Mouse (Mus musculus) T-helper 1 cell (primary cell): ENCODE results near the gene Sds.

ENCODE experiments used
- in situ Hi-C: fragments of 300-600 bp; cut with MboI, MseI; formaldehyde crosslinking; loops from one replicate; pipeline ENCODE4 v1.15.1; 2025; ENCODE audit warnings: high pct_unique_total_duplicates

Gene Sds

GRCm38 (mm10) chr5:120476296-120476695 lies at the start of gene Sds:
TSS of gene Sds (plus strand) at chr5:120476526.
- in situ Hi-C loops: no loop called here

DNA sequence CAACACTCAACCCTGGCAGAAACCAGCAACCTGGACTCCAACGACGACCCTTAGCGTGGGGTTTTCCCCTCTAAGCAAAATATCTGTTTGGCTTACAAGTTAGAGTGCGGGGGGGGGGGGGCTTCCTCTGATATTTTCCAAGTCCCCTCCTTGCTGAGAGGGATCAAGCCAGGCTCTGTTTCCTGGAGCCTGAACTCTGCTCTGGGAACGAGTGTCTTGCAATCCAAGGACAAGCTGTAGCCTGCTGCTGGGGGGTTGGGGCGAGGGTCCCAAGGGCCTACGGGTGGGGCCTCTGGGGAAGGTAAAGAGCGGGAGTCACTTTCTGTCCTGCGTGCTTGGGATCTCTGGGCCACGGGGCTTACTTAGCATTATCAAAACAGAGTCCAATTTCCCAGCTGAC lies 49.8 kb upstream of the Sds start:
- in situ Hi-C loops: no loop called here

- in situ Hi-C loops: no loop called here
These were observed 48.8 kb upstream of the Sds start for GRCm38 (mm10) chr5:120427451-120427938.

GRCm38 (mm10) chr5:120428189-120428838 lies 48.0 kb upstream of the Sds start:
- in situ Hi-C loops: no loop called here

- in situ Hi-C loops: no loop called here
These were observed 47.3 kb upstream of the Sds start for GRCm38 (mm10) chr5:120428990-120429389.

DNA sequence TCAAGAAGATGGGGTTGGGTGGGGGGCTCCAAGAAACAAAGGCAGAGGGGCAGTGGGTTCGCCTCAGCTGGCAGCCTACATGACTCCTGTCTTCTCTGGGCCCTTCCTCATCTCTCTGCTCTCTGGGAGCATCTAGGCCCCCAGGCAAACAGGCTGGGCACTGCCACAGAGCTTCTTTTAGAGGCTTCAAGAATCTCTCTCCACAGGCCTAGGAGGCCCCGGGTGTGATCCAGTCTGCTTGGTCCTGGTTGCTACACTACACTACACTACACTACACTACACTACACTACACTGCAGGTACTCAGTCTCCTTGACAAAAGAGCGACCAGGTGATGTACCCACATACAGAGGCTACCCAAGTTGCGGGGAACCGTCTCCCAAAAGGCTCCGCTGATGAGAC lies 46.6 kb upstream of the Sds start:
- in situ Hi-C loops: no loop called here

DNA sequence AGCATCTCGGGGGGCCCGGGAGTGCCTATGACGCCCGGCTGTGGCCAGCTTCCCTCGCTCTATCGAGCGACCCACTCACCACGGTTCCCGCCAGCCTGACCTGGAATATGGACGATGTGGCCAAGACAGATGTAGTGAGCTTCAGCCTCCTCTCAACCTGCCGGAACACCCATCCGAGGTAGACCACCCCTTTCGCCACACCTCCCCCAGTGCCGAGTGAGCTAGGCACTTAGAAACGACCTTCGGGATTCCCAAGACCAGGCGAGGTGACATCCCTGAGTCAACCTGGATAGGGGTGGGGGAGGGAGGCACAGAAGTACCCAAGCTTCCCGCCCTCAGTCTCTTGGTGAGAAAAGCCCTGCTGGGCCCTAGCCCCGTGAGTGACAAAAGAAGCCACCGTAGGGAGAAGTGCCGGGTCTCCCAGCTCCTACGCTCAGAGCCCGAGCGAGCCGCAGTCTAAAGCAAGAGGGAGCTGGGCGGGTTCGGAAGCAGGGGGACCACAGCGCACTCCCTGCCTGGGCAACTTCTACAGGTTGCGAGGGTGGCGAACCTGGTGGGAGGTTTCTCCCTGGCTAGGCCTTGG lies 45.2 kb upstream of the Sds start:
- in situ Hi-C loops: no loop called here

DNA sequence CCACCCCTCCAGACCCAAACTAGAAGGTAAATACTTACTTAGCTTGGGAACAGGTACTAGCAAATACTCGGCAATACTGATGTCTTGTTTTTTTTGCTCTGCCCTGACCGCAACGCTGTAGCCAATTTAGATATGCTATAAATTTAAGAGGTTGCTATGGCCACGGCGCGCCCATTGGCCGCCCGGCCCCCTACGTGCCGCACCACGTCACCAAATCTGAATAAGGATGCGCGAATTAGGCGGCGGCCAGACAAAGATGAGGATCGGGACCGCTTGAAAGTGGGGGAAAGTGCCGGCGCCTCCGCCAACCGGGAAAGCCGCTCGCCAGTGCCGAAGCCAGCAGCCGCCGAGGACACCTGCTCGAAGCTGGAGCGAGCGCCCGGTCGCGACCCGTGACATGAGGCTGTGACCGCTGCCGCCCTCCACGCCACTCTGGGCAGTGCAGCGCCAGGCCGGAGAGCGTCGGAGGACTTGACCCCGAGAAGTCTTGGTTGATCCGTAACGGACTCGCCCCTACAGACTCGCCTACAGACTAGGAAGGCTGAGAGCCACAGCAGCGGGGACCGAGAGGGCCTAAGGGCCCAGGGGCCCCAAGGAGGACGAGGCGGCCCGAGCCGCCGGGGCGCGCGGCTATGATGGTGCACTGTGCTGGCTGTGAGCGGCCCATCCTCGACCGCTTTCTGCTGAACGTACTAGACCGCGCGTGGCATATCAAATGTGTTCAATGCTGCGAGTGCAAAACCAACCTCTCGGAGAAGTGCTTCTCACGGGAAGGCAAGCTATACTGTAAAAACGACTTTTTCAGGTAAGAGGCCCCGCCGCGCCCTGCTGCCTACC lies 44.5 kb upstream of the Sds start, which contains the start of gene Lhx5:
Gene Lhx5 (plus strand): TSS at position 51 of the 837 bp plus-strand sequence.
- in situ Hi-C loops: no loop called here

DNA sequence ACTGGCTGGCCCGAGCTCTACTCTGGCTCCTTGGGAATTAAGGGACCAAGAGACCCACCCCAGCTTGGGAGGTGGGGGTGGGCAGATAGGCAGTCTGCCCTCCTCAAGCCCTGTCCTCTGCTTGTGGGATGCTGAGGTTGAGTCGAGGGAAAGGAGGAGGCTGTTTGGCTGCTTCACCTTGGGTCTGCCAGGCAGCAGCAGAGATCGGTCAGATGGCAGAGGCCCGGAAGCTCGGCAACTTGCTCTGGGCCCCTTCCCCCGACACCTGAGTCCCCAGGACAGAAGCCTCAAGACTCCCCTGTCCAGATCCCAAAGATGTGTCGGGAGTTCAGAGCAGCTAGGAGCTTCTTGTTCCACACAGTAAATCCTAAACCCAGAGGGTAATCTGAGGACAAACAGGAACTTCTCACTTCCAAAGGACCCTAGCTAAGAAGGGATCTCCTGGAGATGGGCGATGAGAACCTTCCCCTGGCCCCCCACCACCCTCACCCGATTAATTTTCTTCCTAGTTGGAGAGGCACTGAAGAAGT lies 43.8 kb upstream of the Sds start:
- in situ Hi-C loops: no loop called here

GRCm38 (mm10) chr5:120433135-120433760 lies 43.1 kb upstream of the Sds start:
- in situ Hi-C loops: no loop called here

DNA sequence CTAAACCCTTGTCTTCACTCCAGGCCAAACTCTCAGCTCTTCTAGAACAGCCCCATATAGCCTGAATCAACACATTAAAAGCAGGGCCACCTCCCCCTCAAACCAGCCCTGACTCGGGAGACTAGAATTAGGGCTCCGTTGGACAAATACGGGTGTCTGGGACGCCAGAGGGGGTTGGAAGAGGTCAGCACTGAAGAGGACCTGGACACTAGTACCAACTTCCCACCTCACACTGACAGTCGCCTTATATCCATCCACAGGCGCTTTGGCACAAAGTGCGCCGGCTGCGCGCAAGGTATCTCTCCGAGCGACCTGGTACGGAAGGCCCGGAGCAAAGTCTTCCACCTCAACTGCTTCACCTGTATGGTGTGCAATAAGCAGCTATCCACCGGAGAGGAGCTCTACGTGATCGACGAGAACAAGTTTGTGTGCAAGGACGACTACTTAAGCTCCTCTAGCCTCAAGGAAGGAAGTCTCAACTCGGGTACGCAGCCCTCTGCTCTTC lies 42.0 kb upstream of the Sds start:
- in situ Hi-C loops: no loop called here

- in situ Hi-C loops: no loop called here
These were observed 41.2 kb upstream of the Sds start for GRCm38 (mm10) chr5:120435006-120435681.

GRCm38 (mm10) chr5:120435731-120436501 lies 40.4 kb upstream of the Sds start:
- in situ Hi-C loops: no loop called here

- in situ Hi-C loops: no loop called here
These were observed 39.3 kb upstream of the Sds start for GRCm38 (mm10) chr5:120436885-120437495.

GRCm38 (mm10) chr5:120437539-120437938 lies 38.8 kb upstream of the Sds start:
- in situ Hi-C loops: no loop called here

DNA sequence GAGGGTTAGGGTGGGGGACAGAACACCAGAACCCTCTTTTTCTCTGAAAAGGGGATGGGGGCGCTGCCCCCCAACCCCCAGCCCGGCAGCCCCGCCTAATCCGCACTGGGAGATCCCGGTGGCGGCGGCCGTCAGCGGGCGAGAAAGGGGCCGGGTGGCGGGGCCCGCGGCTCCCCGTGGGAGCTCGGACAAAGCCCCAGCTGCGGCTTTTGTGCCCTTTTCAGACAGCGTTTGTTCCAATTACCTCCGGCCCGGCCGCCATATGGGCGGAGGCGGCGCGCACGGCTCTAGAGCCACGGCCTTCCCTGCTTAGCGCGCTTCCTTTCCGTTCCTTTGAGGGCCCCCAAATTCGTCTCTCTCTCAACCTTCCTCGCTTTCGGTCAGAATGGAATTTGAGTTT lies 38.3 kb upstream of the Sds start:
- in situ Hi-C loops: no loop called here

DNA sequence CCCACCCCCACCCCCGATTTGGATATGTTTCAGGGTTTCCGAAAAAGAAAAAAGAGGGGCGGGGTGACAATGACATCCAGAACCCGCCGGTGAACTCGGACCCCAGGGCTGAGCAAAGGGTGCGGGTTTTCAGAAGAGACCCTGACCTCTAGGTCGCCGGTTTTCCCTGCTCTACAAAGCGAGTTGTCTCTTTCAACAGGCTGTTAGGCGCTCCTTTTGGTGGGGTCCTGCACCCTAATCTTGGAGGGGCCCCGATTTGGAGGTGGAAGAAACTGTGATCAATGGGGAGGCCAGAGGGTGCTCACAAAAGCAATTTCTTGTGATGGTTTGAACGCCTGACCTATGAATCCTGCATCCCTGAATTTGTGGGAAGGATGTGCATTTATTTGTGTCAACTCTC lies 37.9 kb upstream of the Sds start:
- in situ Hi-C loops: no loop called here

- in situ Hi-C loops: no loop called here
These were observed 37.2 kb upstream of the Sds start for GRCm38 (mm10) chr5:120438991-120439710.
